Mouse (Mus musculus) E14TG2a.4 (cell line): ENCODE measurements at regions not wholly inside any gene's neighbourhood (a gene's known extent, or its start where the extent isn't known, plus 50 kb on each side); places are given as distances from the start of the nearest gene placed in this dataset.
A peak's percentile ranks its signal among the peaks of the same experiment; 100 is the strongest.

Source experiments
- H3K27me3 ChIP-seq: 2 replicates; pipeline ENCODE4 v1.6.1; 2014; ENCODE audit warnings: low read length, control low read depth; ENCODE audit not compliant: insufficient read depth
- H3K36me3 ChIP-seq: 2 replicates; pipeline ENCODE4 v1.6.1; 2014; ENCODE audit warnings: low read length, control low read depth; ENCODE audit not compliant: insufficient read depth
- H3K4me1 ChIP-seq: replicated peaks from 2 replicates; pipeline ENCODE4 v1.6.1; 2014; ENCODE audit warnings: low read depth, low read length, control low read depth
- H3K4me3 ChIP-seq: replicated peaks from 2 replicates; pipeline ENCODE4 v1.5.1; 2014; ENCODE audit warnings: mild to moderate bottlenecking, low read length
- H3K9me3 ChIP-seq: 2 replicates; pipeline ENCODE4 v1.6.1; 2014; ENCODE audit warnings: low read length, control low read depth
- CTCF ChIP-seq: conservative IDR thresholded peaks from 2 replicates; pipeline ENCODE4 v1.5.1; 2014; ENCODE audit warnings: low read length
- NANOG ChIP-seq: IDR thresholded peaks from 2 replicates; pipeline ENCODE4 v1.6.1; 2014; ENCODE audit warnings: borderline replicate concordance, low read length, mixed read lengths
- POU5F1 ChIP-seq: IDR thresholded peaks from 2 replicates; pipeline ENCODE4 v1.6.1; 2014; ENCODE audit warnings: low read length, borderline replicate concordance

GRCm38 (mm10) chr16:30172136-30172731, 95.1 kb downstream of the Cpn2 start:
- TF ChIP-seq POU5F1 (no peak), NANOG (no peak), CTCF (no peak)

GRCm38 (mm10) chr16:30172798-30173202, 94.5 kb downstream of the Cpn2 start:
- H3K4me1 ChIP-seq, result peaks cover 69% of the 10 kb centered on the region
- peak overlapping the region; percentile 10; the same call in 1 of the 2 replicates for H3K4me3 ChIP-seq
- TF ChIP-seq POU5F1 (no peak), NANOG (no peak), CTCF (no peak)
- no peaks in the 10 kb centered on the region for H3K36me3 ChIP-seq
- peaks cover 10% of the 10 kb centered on the region for H3K27me3 ChIP-seq
- H3K9me3 ChIP-seq, result no peaks in the 10 kb centered on the region

More at GRCm38 (mm10) chr16:30172136-30172731, 95.1 kb downstream of the Cpn2 start:
- H3K4me1 ChIP-seq, result peaks cover 68% of the 10 kb centered on the region
- peaks cover 10% of the 10 kb centered on the region for H3K27me3 ChIP-seq
- H3K9me3 ChIP-seq, result no peaks in the 10 kb centered on the region
- H3K36me3 ChIP-seq, result no peaks in the 10 kb centered on the region
- H3K4me3 ChIP-seq, result peak overlapping the region; percentile 41; the same call in 1 of the 2 replicates

GRCm38 (mm10) chr16:30173953-30174874, 93.1 kb downstream of the Cpn2 start:
- no peak for TF ChIP-seq POU5F1
- TF ChIP-seq NANOG, result no peak
- no peak for TF ChIP-seq CTCF
- Histone ChIP-seq H3K4me3 (no peak overlapping the region), H3K36me3 (no peaks in the 10 kb centered on the region), H3K27me3 (peaks cover 10% of the 10 kb centered on the region), H3K9me3 (no peaks in the 10 kb centered on the region), H3K4me1 (peaks cover 63% of the 10 kb centered on the region)

- Histone ChIP-seq H3K4me3 (no peak overlapping the region), H3K4me1 (peaks cover 53% of the 10 kb centered on the region), H3K36me3 (no peaks in the 10 kb centered on the region), H3K27me3 (peaks cover 10% of the 10 kb centered on the region; the same call in 1 of the 2 replicates), H3K9me3 (no peaks in the 10 kb centered on the region)
- no peak for TF ChIP-seq POU5F1
- TF ChIP-seq NANOG, result no peak
- TF ChIP-seq CTCF, result no peak
These were observed 91.0 kb downstream of the Cpn2 start for GRCm38 (mm10) chr16:30176306-30176705.

GRCm38 (mm10) chr16:30177769-30178168, 89.5 kb downstream of the Cpn2 start:
- Histone ChIP-seq H3K4me3 (no peak overlapping the region), H3K36me3 (no peaks in the 10 kb centered on the region), H3K27me3 (peaks cover 10% of the 10 kb centered on the region; the same call in 1 of the 2 replicates), H3K9me3 (no peaks in the 10 kb centered on the region), H3K4me1 (peaks cover 45% of the 10 kb centered on the region)
- no peak for TF ChIP-seq POU5F1
- no peak for TF ChIP-seq NANOG
- no peak for TF ChIP-seq CTCF

GRCm38 (mm10) chr16:30178596-30178995, 88.7 kb downstream of the Cpn2 start:
- Histone ChIP-seq H3K9me3 (no peaks in the 10 kb centered on the region), H3K4me1 (peaks cover 42% of the 10 kb centered on the region), H3K4me3 (no peak overlapping the region), H3K27me3 (peaks cover 8% of the 10 kb centered on the region; the same call in 1 of the 2 replicates), H3K36me3 (no peaks in the 10 kb centered on the region)
- no peak for TF ChIP-seq NANOG
- no peak for TF ChIP-seq CTCF
- TF ChIP-seq POU5F1, result no peak

GRCm38 (mm10) chr16:30179504-30179976, 87.8 kb downstream of the Cpn2 start:
- Histone ChIP-seq H3K9me3 (no peaks in the 10 kb centered on the region), H3K27me3 (peaks cover 5% of the 10 kb centered on the region; the same call in 1 of the 2 replicates), H3K4me3 (no peak overlapping the region), H3K4me1 (peaks cover 38% of the 10 kb centered on the region), H3K36me3 (no peaks in the 10 kb centered on the region)
- TF ChIP-seq NANOG, result no peak
- TF ChIP-seq POU5F1, result no peak
- no peak for TF ChIP-seq CTCF

GRCm38 (mm10) chr16:30181116-30181515, 86.2 kb downstream of the Cpn2 start:
- no peak for TF ChIP-seq CTCF
- TF ChIP-seq NANOG, result no peak
- TF ChIP-seq POU5F1, result no peak
- Histone ChIP-seq H3K4me3 (no peak overlapping the region), H3K27me3 (peaks cover 3% of the 10 kb centered on the region; the same call in 1 of the 2 replicates), H3K9me3 (no peaks in the 10 kb centered on the region), H3K36me3 (no peaks in the 10 kb centered on the region), H3K4me1 (peaks cover 53% of the 10 kb centered on the region)
